Mouse (Mus musculus) megakaryocyte, adult 5-6 weeks (primary cell): ENCODE results near the gene Speer4e. TPM values are rescaled to one million over a fixed set of nuclear protein-coding genes. Genes with fewer than 3 reads are reported as not detected.
"Not testable (repeated sequence)": the region's sequence is repeated elsewhere in the genome, so short reads cannot be mapped to it uniquely, and the experiment has no call there.

Source experiments
- ATAC-seq: 2 replicates; pipeline ENCODE4 v1.8.0; 2016; ENCODE audit warnings: mild to moderate bottlenecking, inconsistent platforms; ENCODE audit not compliant: poor library complexity, severe bottlenecking
- total RNA-seq, 2 experiments: library from RNA; stranded (forward) in 1 of 2; stranded (reverse) in 1 of 2; fragments of 153-499, 151-499 nt in 1 of 2; fragments of 221-1000, 200-1000 nt in 1 of 2; gene quantifications; 2 replicates each; pipeline versions ENCODE4 v1.2.3 to v1.2.4; 2015 to 2017

Speer4e gene
- total RNA-seq, 2 experiments from 2014 or later, result not detected

DNA sequence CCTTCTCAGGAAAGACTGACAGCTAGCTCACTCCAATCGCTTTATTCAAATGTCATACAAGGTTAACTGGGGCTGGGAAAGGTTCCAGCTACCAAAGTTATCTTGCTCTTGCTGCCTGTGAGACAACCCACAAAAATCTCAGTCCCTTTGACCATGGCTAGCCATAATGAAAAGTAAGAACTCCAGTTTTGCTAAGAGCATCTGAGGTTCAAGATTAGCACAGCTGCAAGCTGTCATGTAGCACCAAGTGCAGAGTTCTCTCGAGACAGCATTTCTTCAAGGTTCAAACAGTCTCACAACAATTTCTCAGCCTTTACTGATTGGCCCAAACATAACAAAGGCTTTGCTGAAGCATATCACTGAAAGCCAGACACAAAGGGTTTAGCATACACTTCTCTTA lies 52.9 kb downstream of the Speer4e start:
- ATAC-seq, result not testable (repeated sequence)

Other genes starting within 250 kb of the Speer4e start
- not detected in 2 replicates for gene Gm9758, start 23.5 kb downstream of the Speer4e start, total RNA-seq (2015)
- not detected in 2 replicates for gene Gm9758, start 23.5 kb downstream of the Speer4e start, total RNA-seq (2017)
- gene Gm10354, start 40.5 kb upstream of the Speer4e start, total RNA-seq (2015), result not detected in 2 replicates
- gene Gm10354, start 40.5 kb upstream of the Speer4e start, total RNA-seq (2017), result not detected in 2 replicates
- gene Gm17019, start 94.6 kb upstream of the Speer4e start, total RNA-seq (2015), result not detected in 2 replicates
- not detected in 2 replicates for gene Gm17019, start 94.6 kb upstream of the Speer4e start, total RNA-seq (2017)